Mouse (Mus musculus) monocyte, adult 2 months (primary cell): Measurements from ENCODE around the gene Gm36028.

Experiments used
- DNase-seq, 2 experiments: peaks; one replicate each; pipeline ENCODE4 v3.0.0; 2022; ENCODE audit warnings: low spot score in 2 of 2, low read depth in 1 of 2

Gene Gm36028

GRCm38 (mm10) chr16:37811874-37812273, 49.1 kb downstream of the Gm36028 start:
- no peak for DNase-seq

- DNase-seq, result no peak
These were observed 51.3 kb downstream of the Gm36028 start for GRCm38 (mm10) chr16:37809623-37809992.

- no peak for DNase-seq
These were observed 51.9 kb downstream of the Gm36028 start for GRCm38 (mm10) chr16:37808866-37809622.

GRCm38 (mm10) chr16:37807269-37807668, 53.7 kb downstream of the Gm36028 start:
- no peak for DNase-seq

- DNase-seq, result no peak
These were observed 55.0 kb downstream of the Gm36028 start for GRCm38 (mm10) chr16:37805746-37806495.

GRCm38 (mm10) chr16:37803387-37803950, 57.5 kb downstream of the Gm36028 start:
- no peak for DNase-seq

- DNase-seq, result no peak
These were observed 58.2 kb downstream of the Gm36028 start for GRCm38 (mm10) chr16:37802686-37803295.

- DNase-seq, result no peak
These were observed 59.8 kb downstream of the Gm36028 start for GRCm38 (mm10) chr16:37801097-37801496.
